Mouse (Mus musculus): ENCODE measurements around the gene Cmtr1. TPM values are rescaled to one million over a fixed set of nuclear protein-coding genes. Genes with fewer than 3 reads are reported as not detected.

Cmtr1 gene
- total RNA-seq, 2 experiments from 2014 or later = 52.4 to 99.0 TPM

- DNase-seq = no peak
Measured at GRCm38 (mm10) chr17:29669030-29669429, 8.6 kb downstream of the Cmtr1 start.

DNA sequence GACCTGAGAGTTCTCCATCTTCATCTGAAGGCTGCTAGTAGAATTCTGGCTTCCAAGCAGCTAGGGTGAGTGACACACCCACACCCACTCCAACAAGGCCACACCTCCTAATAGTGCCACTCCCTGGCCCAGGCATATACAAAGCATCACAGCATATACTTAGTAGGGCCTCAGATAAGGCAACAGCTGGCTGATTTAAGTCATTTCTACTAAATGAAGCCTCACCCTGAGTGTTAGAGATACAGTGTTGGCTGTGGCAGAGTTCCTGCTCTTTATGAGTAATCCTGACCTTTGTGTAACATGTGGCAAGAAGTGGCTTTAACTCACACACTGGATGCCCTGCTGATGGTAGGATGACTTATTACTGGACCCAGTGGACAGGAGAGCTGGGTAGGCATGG is 9.5 kb downstream of the Cmtr1 start:
- peak; percentile 19 for DNase-seq

GRCm38 (mm10) chr17:29671021-29671420 is 10.6 kb downstream of the Cmtr1 start:
- DNase-seq = no peak

- no peak for DNase-seq
Measured at GRCm38 (mm10) chr17:29673325-29673724, 12.9 kb downstream of the Cmtr1 start.

GRCm38 (mm10) chr17:29678526-29678925 is 18.1 kb downstream of the Cmtr1 start:
- DNase-seq = no peak

- no peak for DNase-seq
Measured at GRCm38 (mm10) chr17:29679038-29679767, 18.8 kb downstream of the Cmtr1 start.

DNA sequence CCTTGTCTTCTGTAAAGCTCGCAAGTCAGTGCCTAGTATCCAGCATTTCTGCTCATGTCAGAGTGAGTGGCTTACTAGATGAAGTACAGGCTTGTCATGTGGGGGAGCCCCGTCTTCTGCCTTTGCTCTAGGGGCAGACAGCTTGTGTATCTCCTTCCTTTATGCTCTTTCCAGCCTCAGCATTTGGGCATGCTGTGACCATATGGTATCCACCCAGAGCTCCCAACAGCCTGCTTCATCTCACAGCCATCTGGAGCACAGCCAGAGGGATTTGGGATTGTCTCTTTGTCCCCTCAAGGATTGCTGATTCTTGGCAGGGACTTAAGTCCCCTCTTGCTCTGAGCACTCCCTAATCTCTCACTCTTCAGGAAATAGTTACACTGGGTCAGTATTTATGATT is 19.8 kb downstream of the Cmtr1 start:
- no peak for DNase-seq

DNA sequence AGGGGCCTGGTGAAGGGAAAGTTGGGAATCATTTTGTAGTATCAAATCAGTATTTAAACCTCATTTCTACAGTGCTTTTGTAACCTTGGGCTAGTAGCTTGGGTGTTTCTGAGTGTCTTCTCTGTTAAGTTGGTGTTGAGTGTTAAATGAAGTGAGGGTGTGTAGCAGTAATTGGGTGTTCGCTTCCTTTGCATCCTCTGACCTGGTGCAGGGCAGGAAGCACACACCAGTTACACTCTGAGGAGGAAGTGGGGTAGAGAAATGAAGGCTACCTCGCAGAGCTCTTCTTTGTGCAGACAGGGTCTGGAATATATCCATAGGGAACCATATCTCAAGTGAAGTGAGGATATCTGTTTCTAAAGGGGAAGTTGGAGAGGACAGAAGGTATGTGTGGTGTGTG is 20.5 kb downstream of the Cmtr1 start:
- no peak for DNase-seq

DNA sequence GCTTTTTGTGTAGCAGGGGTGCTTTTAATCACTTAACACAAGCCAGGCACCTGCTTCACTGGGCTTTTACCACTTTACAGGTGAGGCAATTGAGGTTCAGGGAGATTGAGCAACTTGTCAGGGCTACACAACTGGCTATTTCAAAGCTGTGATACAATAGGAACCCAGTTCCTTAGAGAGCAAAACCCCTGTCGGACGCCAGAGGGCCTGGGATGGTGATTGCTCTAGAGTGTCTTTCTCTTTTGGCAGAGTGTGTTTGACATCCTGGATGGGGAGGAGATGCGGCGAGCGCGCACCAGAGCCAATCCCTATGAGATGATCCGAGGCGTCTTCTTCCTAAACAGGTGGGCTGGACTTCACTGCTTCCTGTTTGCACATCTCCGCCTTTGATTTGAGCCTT is 21.3 kb downstream of the Cmtr1 start:
- DNase-seq = no peak

GRCm38 (mm10) chr17:29682261-29682660 is 21.9 kb downstream of the Cmtr1 start:
- DNase-seq = no peak

- DNase-seq = no peak
Measured at GRCm38 (mm10) chr17:29683127-29683526, 22.7 kb downstream of the Cmtr1 start.

DNA sequence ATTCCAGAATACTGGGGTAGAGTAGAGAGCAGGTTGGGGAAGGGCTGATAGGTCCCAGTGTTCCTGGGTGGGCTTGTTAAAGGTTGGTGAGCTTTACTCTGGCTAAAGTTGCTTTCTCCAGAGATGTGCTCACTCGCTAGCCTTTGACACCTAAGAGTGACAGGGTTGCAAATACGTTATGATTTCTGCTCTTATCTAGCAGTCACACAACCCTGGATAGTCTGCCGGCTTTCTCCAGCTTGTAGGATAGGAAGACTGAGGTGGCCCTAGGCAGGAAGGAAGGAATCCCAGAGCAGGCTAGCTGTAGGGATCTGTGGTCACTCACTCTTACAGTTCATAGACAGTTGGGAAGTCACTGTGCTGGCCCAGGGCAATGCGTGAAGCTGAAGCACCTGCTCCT is 23.9 kb downstream of the Cmtr1 start:
- DNase-seq = no peak

GRCm38 (mm10) chr17:29686771-29687170 is 26.4 kb downstream of the Cmtr1 start:
- DNase-seq = no peak

- no peak for DNase-seq
Measured at GRCm38 (mm10) chr17:29687373-29687772, 27.0 kb downstream of the Cmtr1 start.

DNA sequence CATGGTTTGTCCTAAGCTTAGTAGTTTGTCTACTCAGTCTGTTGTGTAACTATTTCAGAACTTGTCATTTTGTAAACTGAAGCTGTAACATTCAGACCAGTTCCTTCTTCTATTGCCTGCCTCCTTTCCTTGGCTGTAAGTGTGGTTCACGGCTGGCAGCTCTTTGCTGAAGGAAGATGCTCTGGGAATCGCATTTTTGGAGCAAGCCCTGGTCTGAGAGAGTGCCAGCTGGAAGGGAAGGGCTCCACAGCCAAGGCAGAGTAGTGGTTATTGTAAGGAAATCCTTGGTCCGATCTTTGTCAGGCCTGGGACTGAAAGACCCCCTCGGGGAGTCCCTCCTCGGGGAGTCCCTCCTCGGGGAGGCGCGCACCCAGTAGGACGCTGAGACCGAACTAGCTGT is 28.2 kb downstream of the Cmtr1 start:
- no peak for DNase-seq

GRCm38 (mm10) chr17:29690257-29690656 is 29.9 kb downstream of the Cmtr1 start:
- no peak for DNase-seq

DNA sequence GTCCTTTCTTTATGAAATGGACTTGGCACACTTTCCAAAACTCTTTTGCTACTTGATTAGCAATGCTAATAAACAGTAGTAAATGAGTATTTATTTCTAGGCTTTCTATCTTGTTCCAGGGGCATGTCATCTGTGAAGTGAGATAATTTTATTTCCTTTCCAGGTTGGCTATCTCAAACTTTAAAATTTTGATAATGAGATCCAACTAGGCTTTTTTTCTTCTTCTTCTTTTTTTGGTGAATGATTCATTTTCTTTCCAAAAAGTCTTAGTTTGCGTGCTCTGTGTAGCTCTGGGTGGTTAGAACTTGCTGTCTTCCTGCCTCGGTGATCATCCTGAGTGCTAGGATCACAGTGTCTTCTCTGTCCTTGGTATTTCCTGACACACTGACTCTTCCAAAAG is 32.4 kb downstream of the Cmtr1 start:
- no peak for DNase-seq

DNA sequence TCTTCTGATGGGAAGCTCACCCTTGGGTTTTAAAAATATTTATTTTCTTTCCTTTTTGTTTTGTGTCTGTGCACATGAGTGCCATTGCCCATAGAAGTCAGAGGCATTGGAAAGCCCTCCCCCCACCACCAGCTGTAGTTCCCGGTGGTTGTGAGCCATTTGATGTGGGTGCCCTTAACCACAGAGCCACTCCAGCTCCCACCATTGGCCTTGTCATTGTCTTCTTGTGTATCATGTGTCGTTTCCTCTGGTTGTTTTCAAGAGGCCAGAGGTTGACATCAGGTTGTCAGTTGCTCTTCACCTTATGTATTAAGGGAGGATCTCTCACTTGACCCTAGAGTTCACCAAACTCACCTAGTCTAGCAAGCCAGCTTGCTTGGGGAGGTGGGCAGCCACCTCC is 33.2 kb downstream of the Cmtr1 start:
- DNase-seq = no peak

DNA sequence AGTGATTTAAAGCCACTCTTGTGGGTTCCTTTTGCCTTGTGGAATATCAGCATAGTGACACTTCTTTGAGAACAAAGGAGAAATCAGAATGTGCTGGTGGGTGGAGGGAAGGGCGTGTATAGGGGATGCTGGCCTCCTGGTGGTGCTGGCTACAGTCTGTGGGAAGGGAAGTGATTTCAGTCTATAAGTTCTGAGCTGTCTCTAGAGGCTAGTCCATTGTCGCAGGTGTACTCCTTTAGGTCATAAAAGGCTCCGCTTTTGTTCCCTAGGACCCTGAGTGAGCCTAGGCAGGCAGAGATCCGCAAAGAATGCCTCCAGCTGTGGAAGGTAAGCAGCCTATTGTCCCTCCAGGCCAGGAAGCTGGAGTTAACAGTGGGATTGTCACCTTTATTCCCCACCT is 34.1 kb downstream of the Cmtr1 start:
- no peak for DNase-seq

- DNase-seq = no peak
Measured at GRCm38 (mm10) chr17:29696940-29697339, 36.5 kb downstream of the Cmtr1 start.

- DNase-seq = no peak
Measured at GRCm38 (mm10) chr17:29698421-29698820, 38.0 kb downstream of the Cmtr1 start.

DNA sequence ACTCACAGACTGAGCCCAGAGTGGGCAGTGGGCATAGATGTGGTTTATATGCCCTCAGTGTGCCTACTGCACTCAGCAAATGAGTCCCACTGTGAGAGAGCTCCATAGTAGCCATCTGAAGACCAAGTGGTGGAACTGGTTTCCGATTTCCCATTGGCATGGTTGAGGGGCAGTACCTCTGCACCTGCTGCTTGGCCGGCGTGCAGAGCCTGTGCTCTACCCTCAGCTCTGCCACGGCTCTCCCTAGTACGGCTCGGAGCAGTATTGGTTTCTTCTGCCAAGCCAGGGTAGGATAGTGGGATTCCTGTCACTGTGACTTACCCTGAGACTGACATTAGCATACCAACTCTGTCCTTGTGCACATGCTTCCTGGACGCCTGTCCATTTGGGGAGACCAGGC is 40.2 kb downstream of the Cmtr1 start:
- DNase-seq = no peak

GRCm38 (mm10) chr17:29702938-29703710 is 42.7 kb downstream of the Cmtr1 start:
- no peak for DNase-seq

- peak; percentile 75 for DNase-seq
Measured at GRCm38 (mm10) chr17:29704781-29705180, 44.4 kb downstream of the Cmtr1 start.
